ENCODE assay signal across 8 mouse cellular contexts in the genomic region with DNA sequence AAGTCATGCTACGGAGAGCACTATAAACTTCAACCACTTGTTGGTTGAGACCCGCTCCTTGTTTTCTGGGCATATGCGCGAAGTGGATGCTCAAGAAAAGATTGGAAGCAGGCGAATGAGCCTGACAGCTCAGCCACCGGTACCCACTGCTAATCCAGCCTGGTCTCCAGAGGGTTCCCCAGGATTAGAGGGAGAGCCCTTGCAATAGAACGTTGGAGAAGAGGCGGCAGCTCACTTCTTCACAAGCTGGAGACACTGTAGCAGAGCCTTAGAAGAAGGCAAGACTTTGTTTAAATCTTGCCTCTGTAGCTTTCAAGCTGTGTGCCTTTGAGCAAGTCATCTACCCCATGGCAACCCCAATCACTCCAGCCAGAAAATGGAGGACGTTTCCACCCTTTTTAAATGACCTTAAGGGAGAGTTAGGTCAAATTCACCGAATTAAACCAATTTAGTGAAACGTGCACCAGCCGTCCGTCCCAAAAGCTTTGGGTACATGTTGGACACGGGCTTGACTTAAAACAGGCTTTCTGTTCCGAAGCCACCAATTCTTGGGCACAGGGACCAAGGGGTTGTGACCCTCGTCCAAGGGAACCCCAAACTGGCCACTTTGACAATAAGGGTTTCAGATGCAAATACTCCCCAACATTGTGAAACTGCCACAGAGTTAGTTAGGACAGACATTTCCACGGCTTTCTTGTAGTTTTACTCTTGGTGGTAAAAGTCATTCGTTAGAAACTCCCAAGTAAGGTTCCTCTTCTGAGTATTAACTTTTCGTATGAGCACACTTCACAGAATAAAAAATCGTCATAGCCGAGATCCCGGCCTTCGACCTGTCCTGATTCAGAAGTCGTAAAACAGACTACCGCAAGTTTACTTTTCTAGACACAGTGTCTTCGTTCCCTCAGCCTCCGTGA. TPM values are rescaled to one million over a fixed set of nuclear protein-coding genes. Genes with fewer than 3 reads are reported as not detected.
A peak's percentile ranks its signal among the peaks of the same experiment; 100 is the strongest.
DNase-seq lines count a peak whose midpoint lies in the region; ATAC-seq lines count a peak whose summit lies in the region.

No protein-coding gene starts in this region.

- H3K36me3 ChIP-seq in lung, embryonic 16.5 days (ENCODE audit: control insufficient read depth, insufficient read depth, low read length) = peaks cover 5% of the 10 kb centered on the region
- H3K36me3 ChIP-seq in forebrain, embryonic 10.5 days (replicated peaks) = peaks cover 12% of the 10 kb centered on the region
- peaks cover 8% of the 10 kb centered on the region for H3K36me3 ChIP-seq in limb, embryonic 13.5 days
- peaks cover 2% of the 10 kb centered on the region; the same call in 1 of the 2 replicates for H3K36me3 ChIP-seq in splenic B cell, adult 2 months (ENCODE audit: control insufficient read depth, insufficient read depth, low read length, poor library complexity, severe bottlenecking)

- DNase-seq in lung, adult 18-20 months = no peak
- DNase-seq in forebrain, embryonic 10.5 days (ENCODE audit: extremely low spot score, low spot score) = no peak
- DNase-seq in splenic B cell, adult 2 months (ENCODE audit: low read depth, low spot score) = peak; percentile 62
- no peak for DNase-seq in layer of hippocampus, adult 8-10 months (ENCODE audit: low spot score in 2 of 2)
- no peak for DNase-seq in adrenal gland, adult 18-20 months (ENCODE audit: low spot score in 2 of 2)
- no peak for DNase-seq in left cerebral cortex, postnatal 25 days (ENCODE audit: low spot score in 2 of 2)

- H3K9me3 ChIP-seq in lung, embryonic 16.5 days (ENCODE audit: control insufficient read depth, low read length) = no peaks in the 10 kb centered on the region
- peaks cover 4% of the 10 kb centered on the region; the same call in 1 of the 2 replicates for H3K9me3 ChIP-seq in forebrain, embryonic 10.5 days
- no peaks in the 10 kb centered on the region for H3K9me3 ChIP-seq in limb, embryonic 13.5 days

- peak overlapping the region; percentile 74 for H3K4me2 ChIP-seq in lung, embryonic 16.5 days (ENCODE audit: low read depth, low read length)
- H3K4me2 ChIP-seq in limb, embryonic 13.5 days (replicated peaks) = peak overlapping the region; percentile 92

- peaks cover 41% of the 10 kb centered on the region for H3K4me1 ChIP-seq in lung, embryonic 16.5 days (replicated peaks; ENCODE audit: control insufficient read depth, insufficient read depth, low read length)
- peaks cover 77% of the 10 kb centered on the region for H3K4me1 ChIP-seq in forebrain, embryonic 10.5 days
- peaks cover 48% of the 10 kb centered on the region for H3K4me1 ChIP-seq in limb, embryonic 13.5 days

- WGBS in lung, embryonic 16.5 days = 4% methylated on average over 27 of the region's 27 CpGs
- WGBS in forebrain, embryonic 10.5 days = 3% methylated on average over 27 of the region's 27 CpGs
- WGBS in limb, embryonic 13.5 days = 2% methylated on average over 27 of the region's 27 CpGs

- H3K27me3 ChIP-seq in lung, embryonic 16.5 days (ENCODE audit: control insufficient read depth, insufficient read depth, low read depth, low read length) = peaks cover 7% of the 10 kb centered on the region
- peaks cover 42% of the 10 kb centered on the region for H3K27me3 ChIP-seq in forebrain, embryonic 10.5 days (ENCODE audit: poor library complexity, severe bottlenecking)
- H3K27me3 ChIP-seq in limb, embryonic 13.5 days = peaks cover 21% of the 10 kb centered on the region
- H3K27me3 ChIP-seq in splenic B cell, adult 2 months (ENCODE audit: control insufficient read depth, insufficient read depth, low read length, poor library complexity, severe bottlenecking) = no peaks in the 10 kb centered on the region

- ATAC-seq in lung, embryonic 16.5 days (ENCODE audit: low read depth) = no peak
- ATAC-seq in limb, embryonic 13.5 days (ENCODE audit: low FRiP score, low read depth) = no peak

- intact Hi-C loops in left cerebral cortex, postnatal 25 days (cut with DNase I) = loop anchor here (5.0 kb wide), 1 partner anchor 36 kb away; no protein-coding TSS in a partner anchor

- peak overlapping the region; percentile 87 for H3K4me3 ChIP-seq in lung, embryonic 16.5 days (ENCODE audit: low read length)
- peak overlapping the region; percentile 94 for H3K4me3 ChIP-seq in forebrain, embryonic 10.5 days
- peak overlapping the region; percentile 90 for H3K4me3 ChIP-seq in limb, embryonic 13.5 days

- H3K9ac ChIP-seq in lung, embryonic 16.5 days (ENCODE audit: low read length) = peak overlapping the region; percentile 92
- H3K9ac ChIP-seq in limb, embryonic 13.5 days = peak overlapping the region; percentile 88

- peak overlapping the region; percentile 98 for H3K27ac ChIP-seq in lung, embryonic 16.5 days (ENCODE audit: low read length)
- peak overlapping the region; percentile 97 for H3K27ac ChIP-seq in forebrain, embryonic 10.5 days
- no peak overlapping the region for H3K27ac ChIP-seq in limb, embryonic 13.5 days

RNA-seq across cellular contexts. Expression of a gene that starts 2.2 kb away (rescaled TPM):
- polyA plus RNA-seq in lung, embryonic 16.5 days (2015; fragmentation: Nextera tagmentation; extraction: Ambion mirVana) = 3.4 and 4.0 TPM in 2 replicates
- polyA plus RNA-seq in forebrain, embryonic 10.5 days (2016; fragmentation: Nextera tagmentation; extraction: Ambion mirVana) = 1.5 and 2.5 TPM in 2 replicates
- 2.9 and 3.3 TPM in 2 replicates for polyA plus RNA-seq in limb, embryonic 13.5 days (2015; fragmentation: Nextera tagmentation; extraction: Ambion mirVana)
- 100 to 1,000 TPM; 110 to 149 (median 126) TPM for total RNA-seq in layer of hippocampus, adult 8-10 months (2022)
- total RNA-seq in adrenal gland, adult 18-20 months (2021) = 10 to 100 TPM; 42.4 to 44.0 TPM
- total RNA-seq in left cerebral cortex, postnatal 25 days (2021) = 100 to 1,000 TPM; 105 to 121 TPM

RNA-seq across cellular contexts. Expression of a gene that starts 24.6 kb away (rescaled TPM):
- polyA plus RNA-seq in lung, embryonic 16.5 days (2015; fragmentation: Nextera tagmentation; extraction: Ambion mirVana) = 57.5 and 66.6 TPM in 2 replicates
- polyA plus RNA-seq in forebrain, embryonic 10.5 days (2016; fragmentation: Nextera tagmentation; extraction: Ambion mirVana) = 17.0 and 21.7 TPM in 2 replicates
- 11.2 and 13.5 TPM in 2 replicates for polyA plus RNA-seq in limb, embryonic 13.5 days (2015; fragmentation: Nextera tagmentation; extraction: Ambion mirVana)
- total RNA-seq in layer of hippocampus, adult 8-10 months (2022) = 10 to 100 TPM; 45.2 to 60.0 (median 56.7) TPM
- total RNA-seq in adrenal gland, adult 18-20 months (2021) = 100 to 1,000 TPM; 165 to 273 TPM
- total RNA-seq in left cerebral cortex, postnatal 25 days (2021) = 10 to 100 TPM; 46.5 to 48.8 TPM

RNA-seq across cellular contexts. Expression of a gene that starts 31.5 kb away (rescaled TPM):
- polyA plus RNA-seq in lung, embryonic 16.5 days (2015; fragmentation: Nextera tagmentation; extraction: Ambion mirVana) = 1.1 and 2.1 TPM in 2 replicates
- 11.4 and 11.6 TPM in 2 replicates for polyA plus RNA-seq in forebrain, embryonic 10.5 days (2016; fragmentation: Nextera tagmentation; extraction: Ambion mirVana)
- 3.5 and 4.6 TPM in 2 replicates for polyA plus RNA-seq in limb, embryonic 13.5 days (2015; fragmentation: Nextera tagmentation; extraction: Ambion mirVana)
- 10 to 100 TPM; 28.9 to 38.6 (median 33.9) TPM for total RNA-seq in layer of hippocampus, adult 8-10 months (2022)
- total RNA-seq in adrenal gland, adult 18-20 months (2021) = 1 to 10 TPM; 5.5 to 8.2 TPM
- total RNA-seq in left cerebral cortex, postnatal 25 days (2021) = 10 to 100 TPM; 77.4 to 92.2 TPM

RNA-seq across cellular contexts. Expression of a gene that starts 39.3 kb away (rescaled TPM):
- polyA plus RNA-seq in lung, embryonic 16.5 days (2015; fragmentation: Nextera tagmentation; extraction: Ambion mirVana) = 16.2 and 16.5 TPM in 2 replicates
- polyA plus RNA-seq in forebrain, embryonic 10.5 days (2016; fragmentation: Nextera tagmentation; extraction: Ambion mirVana) = 18.4 and 20.9 TPM in 2 replicates
- 20.7 and 21.3 TPM in 2 replicates for polyA plus RNA-seq in limb, embryonic 13.5 days (2015; fragmentation: Nextera tagmentation; extraction: Ambion mirVana)
- 10 to 100 TPM; 23.9 to 35.3 (median 29.0) TPM for total RNA-seq in layer of hippocampus, adult 8-10 months (2022)
- total RNA-seq in adrenal gland, adult 18-20 months (2021) = 10 to 100 TPM; 18.6 to 19.5 TPM
- total RNA-seq in left cerebral cortex, postnatal 25 days (2021) = 10 to 100 TPM; 30.1 to 30.3 TPM

RNA-seq across cellular contexts. Expression of a gene that starts 42.2 kb away (rescaled TPM):
- 430 and 457 TPM in 2 replicates for polyA plus RNA-seq in lung, embryonic 16.5 days (2015; fragmentation: Nextera tagmentation; extraction: Ambion mirVana)
- polyA plus RNA-seq in forebrain, embryonic 10.5 days (2016; fragmentation: Nextera tagmentation; extraction: Ambion mirVana) = 627 and 634 TPM in 2 replicates
- 490 and 497 TPM in 2 replicates for polyA plus RNA-seq in limb, embryonic 13.5 days (2015; fragmentation: Nextera tagmentation; extraction: Ambion mirVana)
- 100 to 1,000 TPM; 121 to 145 (median 133) TPM for total RNA-seq in layer of hippocampus, adult 8-10 months (2022)
- 100 to 1,000 TPM; 221 to 238 TPM for total RNA-seq in adrenal gland, adult 18-20 months (2021)
- total RNA-seq in left cerebral cortex, postnatal 25 days (2021) = 100 to 1,000 TPM; 119 to 124 TPM
